Mouse (Mus musculus) left cerebral cortex, postnatal 14 days (tissue): ENCODE measurements around the gene Zfp354b. TPM values are rescaled to one million over a fixed set of nuclear protein-coding genes. Genes with fewer than 3 reads are reported as not detected.

Experiments used
- DNase-seq, 2 experiments: peaks; one replicate each; pipeline ENCODE4 v3.0.0; 2021 to 2022; ENCODE audit warnings: low spot score in 2 of 2, mixed read lengths in 1 of 2
- intact Hi-C: fragments of 180-260 bp; cut with DNase I; formaldehyde crosslinking; loops from one replicate; pipeline ENCODE4 v1.15.1; 2025
- long read RNA-seq, 2 experiments: library from polyadenylated mRNA; stranded (forward); transcript quantifications; one replicate each; pipeline ENCODE4 v2.0.0; 2021
- total RNA-seq, 2 experiments: library from RNA; stranded (reverse); gene quantifications; 2 replicates each; pipeline ENCODE4 v1.2.3; 2021

Zfp354b gene
- 1 to 10 TPM; 3.8 to 4.0 TPM for total RNA-seq
- long read RNA-seq, experiment 1, partial matches to known transcripts: 2 of 4 reads
- long read RNA-seq, experiment 1, other reads (novel, unspliced or antisense): 2 of 4 reads
- long read RNA-seq, experiment 2, partial matches to known transcripts: 1 of 2 reads
- long read RNA-seq, experiment 2, other reads (novel, unspliced or antisense): 0 of 2 reads

DNA sequence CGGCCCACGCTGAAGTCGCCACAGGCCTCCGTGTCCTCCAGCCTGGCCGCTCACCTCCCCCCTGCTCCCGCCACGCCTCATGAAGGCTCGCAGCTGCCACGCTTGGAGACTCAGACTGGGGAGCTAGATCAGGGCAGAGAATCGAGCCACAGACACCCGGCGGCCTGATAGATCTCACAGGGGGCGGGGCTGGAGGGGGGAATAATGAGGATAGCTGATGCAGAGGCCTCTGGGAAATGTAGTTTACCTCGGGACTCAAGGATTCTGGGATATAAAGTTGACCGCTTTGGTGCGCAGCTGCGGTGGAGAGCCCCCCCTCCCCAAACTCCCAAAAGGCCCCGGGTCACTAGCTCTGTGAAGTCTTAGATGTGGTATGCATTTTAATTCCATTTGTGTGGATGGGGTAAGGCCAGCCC is at the start of gene Zfp354b:
Gene Zfp354b, minus strand, starts transcription at position 183 of the 416 bp plus-strand sequence.
- DNase-seq: peak; percentile 85 to 91
- intact Hi-C loops: loop anchor here (1.0 kb wide), 1 partner anchor 43 kb away; no protein-coding TSS in a partner anchor

DNA sequence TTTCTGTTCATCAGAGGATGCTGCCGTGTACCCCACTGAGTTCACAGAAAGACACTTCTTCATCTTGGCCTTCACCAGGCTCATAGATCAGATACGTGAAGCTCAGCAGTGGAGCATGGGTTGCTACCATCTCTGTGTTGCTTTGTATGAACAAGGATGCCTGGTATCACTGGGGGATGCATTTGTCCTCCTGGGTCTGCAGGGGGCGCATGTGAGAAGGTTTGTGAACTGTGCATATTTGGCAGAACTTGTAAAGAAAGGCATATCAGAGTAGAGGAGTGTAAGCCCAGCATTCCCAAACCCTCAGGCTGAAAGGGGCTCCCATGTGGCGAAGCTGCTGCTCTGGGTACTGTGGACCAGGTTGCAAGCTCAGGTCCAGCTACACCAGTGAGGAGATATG is 45.8 kb upstream of the Zfp354b start:
- intact Hi-C loops: no loop called here
- DNase-seq: no peak

DNA sequence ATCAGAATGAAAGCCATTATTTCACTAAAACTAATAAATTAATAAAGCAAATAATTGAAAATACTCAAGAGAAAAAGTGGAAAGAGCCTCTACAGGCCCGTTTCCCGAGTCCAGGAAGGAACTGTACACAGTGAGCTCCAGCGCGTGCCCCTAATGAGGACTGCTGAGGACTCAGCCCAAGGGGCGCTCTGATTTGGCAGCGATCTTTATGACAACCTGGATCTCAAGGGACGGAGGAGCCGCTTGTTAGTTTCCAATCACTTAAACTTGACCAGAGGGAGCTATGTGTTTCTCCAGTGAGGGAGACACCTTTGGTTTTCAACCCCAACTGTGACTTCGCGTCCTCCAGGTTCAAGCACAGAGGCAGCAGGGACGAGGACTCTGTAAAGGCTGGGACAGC is 34.8 kb upstream of the Zfp354b start, which contains the start of gene Olfr1378:
Gene Olfr1378, plus strand, starts transcription at position 301 of the 400 bp plus-strand sequence.
- no peak for DNase-seq
- intact Hi-C loops: no loop called here

DNA sequence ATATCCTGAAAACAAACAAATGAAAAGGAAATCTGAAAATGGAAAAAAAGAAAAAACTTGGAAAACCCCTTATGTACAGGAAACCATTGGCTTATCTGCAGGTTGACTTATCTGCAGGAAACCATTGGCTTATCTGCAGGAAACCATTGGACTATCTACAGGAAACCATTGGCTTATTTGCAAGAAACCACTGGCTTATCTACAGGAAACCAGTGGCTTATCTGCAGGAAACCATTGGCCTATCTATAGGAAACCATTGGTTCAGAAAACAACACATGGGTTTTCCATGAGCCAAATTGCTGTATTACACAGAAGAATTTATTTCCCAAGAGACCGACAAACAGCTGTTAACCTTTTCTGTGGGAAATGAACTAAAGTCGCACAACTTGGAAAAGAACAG is 33.5 kb upstream of the Zfp354b start:
- intact Hi-C loops: no loop called here
- no peak for DNase-seq

DNA sequence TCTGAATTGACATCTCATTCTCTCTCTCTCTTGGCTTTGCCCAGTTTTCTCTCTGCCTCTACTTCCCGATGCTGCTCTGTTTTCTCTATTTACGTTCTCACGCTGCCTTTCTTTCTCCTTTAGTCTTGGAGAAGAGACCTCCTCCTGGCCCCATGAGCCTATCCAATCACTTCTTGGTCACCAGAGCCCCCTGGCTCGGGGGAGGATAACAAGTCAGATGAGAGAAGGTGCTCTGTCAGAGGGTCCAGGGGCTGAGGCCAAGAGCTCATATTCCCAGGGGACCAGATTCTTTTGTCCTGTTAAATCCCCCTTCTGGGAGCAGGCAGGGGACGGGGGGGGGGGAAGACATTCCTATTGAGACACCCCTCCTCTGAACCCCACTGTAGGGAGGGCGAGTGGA is 22.2 kb upstream of the Zfp354b start, which contains the start of gene Prop1:
Gene Prop1, minus strand, starts transcription at position 101 of the 400 bp plus-strand sequence.
- DNase-seq: no peak
- intact Hi-C loops: no loop called here

DNA sequence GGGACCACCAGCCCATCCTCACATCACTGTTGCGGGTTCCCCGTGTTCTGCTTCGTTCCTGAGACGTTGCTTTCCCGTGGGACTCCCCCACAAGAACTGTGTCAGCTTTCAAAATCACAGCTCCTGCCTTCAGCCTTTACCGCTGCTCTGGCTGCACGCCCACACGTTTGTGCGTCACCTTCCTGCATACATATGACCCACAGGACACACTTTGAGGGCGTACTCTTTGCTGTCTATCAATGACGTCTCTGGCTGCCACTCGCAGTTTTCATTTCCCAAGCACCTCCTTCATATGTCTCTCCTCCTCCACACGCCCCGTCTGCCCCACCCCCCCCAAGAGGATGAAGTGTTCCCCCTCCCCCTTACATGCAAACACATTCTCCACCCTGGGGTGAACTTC is 20.9 kb upstream of the Zfp354b start:
- intact Hi-C loops: no loop called here
- peak; percentile 26 to 39 for DNase-seq

DNA sequence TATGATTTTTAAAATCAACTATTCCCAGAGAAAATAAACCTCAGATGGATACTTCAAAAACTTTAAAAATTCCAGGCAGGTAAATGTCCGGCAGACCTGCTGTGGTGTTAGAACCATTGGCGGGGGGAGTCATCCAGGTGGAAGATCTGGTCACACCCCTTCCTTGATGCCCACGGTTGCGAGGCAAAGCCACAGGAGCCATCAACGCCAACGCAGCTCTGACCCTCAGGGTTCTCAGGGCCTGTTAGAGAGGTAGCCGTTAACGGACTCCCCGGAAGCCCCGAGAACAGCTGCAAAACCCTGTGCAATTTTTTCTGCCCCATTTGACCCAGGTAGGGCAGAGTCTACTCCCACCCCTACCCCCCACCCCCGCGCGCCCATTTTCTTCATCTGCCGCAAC is 12.1 kb upstream of the Zfp354b start, which contains the start of gene 4933414I15Rik:
Gene 4933414I15Rik, minus strand, starts transcription at position 260 of the 400 bp plus-strand sequence.
- intact Hi-C loops: loop anchor here (5.0 kb wide), 1 partner anchor 89 kb away; no protein-coding TSS in a partner anchor
- DNase-seq: no peak

DNA sequence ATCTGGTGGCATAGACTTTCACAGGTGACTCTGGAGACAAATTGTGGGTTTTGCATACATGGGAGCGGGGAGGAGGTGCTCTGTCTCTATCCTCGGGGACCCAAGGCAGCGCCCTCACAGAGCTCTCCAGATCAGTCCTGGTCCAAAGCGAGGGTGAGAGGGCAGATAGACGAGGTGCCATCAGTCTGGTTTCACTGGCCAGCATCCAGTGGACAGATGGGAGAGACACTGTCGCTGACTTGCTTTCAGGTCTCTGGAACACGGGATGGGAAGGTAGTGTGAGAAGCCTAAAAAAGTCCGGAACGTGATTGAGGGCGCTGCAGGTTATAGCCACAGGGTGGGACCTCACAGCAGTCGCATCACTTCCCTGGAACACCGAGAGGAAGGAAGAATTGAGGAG is 11.0 kb upstream of the Zfp354b start:
- intact Hi-C loops: loop anchor here (5.0 kb wide), 1 partner anchor 90 kb away; no protein-coding TSS in a partner anchor
- DNase-seq: no peak

DNA sequence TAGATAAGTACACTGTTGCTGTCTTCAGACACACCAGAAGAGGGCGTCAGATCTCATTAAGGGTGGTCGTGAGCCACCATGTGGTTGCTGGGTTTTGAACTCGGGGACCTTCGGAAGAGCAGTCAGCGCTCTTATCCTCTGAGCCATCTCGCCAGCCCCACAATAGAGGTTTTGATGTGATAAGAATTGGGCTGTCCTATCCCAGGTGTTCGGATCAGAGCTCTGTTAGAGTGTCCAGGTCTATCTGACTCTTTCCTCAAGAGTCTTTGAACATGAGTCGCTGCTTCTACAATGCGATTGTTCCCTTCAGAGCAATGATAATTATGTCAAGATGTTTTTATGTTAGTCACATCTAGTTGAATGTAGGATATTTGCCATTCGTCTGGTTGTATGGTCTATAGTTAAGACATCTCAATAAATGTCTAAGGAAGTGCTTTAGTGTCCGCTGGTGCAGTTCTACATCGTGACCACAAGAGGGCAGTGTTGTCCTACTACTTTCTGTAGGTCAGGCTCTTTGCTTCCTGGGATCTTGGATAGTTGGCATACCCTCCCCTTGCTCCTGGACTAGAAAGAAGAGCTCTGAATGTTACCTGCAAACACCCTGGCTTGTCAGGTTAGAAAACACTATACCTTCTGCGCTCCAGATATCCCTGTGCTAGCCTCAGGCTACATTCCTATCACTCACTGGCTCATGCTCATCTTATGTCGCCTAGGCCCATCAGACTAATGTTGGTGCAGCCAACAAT is 8.4 kb upstream of the Zfp354b start:
- DNase-seq: peak in 1 of 2 experiments; percentile 39

DNA sequence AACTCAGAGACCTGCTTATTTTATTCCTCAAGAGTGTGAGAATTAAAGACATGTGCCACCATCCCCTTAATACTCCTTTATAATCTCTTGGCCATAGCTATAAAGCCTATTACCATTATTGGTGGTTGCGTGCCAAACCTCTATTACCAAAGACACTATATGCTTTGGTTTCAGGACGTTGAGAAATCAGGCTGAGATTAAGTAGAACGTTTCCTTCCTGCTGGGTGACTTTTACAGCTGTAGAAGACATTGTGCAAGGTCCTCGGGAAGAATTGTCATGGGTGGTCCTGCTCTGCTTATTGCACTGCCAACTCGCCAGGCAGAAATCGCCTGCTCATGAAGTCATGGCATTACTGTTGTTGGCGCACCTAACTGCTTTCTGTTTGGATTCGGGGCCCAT is 7.0 kb upstream of the Zfp354b start:
- intact Hi-C loops: loop anchor here (5.0 kb wide), 1 partner anchor 329 kb away; no protein-coding TSS in a partner anchor

More for the DNA sequence above, 8.4 kb upstream of the Zfp354b start:
- intact Hi-C loops: loop anchor here (5.0 kb wide), 2 partner anchors 93 to 328 kb away; no protein-coding TSS in a partner anchor

DNA sequence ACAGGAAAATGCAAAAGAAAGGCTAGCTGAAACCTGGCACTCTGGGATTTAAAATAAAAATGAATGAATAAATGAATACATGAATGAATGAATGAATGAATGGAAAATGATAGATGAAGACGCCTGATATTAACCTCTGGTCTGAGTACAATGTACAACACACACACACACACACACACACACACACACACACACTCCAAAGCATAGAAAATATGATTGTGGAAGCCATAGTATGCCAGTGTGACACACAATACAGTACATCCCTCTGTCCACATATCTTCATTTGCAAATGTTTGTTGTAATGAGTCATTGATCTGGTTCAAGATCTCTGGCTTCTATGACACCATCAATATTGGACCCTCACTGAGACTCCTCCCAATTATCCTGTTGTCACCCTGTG is 607 bp upstream of the Zfp354b start:
- intact Hi-C loops: no loop called here

More for the DNA sequence above, 7.0 kb upstream of the Zfp354b start:
- DNase-seq: no peak

DNA sequence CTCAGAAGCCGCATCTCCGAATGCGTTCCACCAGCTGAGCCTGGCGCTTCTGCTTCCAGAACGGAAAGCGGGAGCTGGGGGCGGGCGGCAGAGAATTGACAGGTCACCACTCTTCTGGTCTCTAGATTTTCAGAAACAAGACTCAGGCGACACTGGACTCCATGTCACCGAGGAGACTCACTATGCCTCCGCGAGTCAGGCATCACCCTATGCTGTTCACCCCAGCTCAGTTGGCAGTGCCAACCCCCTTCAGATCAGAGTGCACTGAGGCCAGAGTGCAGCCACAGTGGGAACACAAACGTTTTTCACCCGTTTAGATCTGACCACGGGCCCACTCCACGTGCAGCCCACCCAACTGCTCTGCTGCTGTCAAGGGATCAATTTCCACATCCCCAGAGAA is 412 bp downstream of the Zfp354b start:
- DNase-seq: no peak
- intact Hi-C loops: loop anchor here (1.0 kb wide), 1 partner anchor 43 kb away; no protein-coding TSS in a partner anchor

More for the DNA sequence above, 607 bp upstream of the Zfp354b start:
- no peak for DNase-seq

DNA sequence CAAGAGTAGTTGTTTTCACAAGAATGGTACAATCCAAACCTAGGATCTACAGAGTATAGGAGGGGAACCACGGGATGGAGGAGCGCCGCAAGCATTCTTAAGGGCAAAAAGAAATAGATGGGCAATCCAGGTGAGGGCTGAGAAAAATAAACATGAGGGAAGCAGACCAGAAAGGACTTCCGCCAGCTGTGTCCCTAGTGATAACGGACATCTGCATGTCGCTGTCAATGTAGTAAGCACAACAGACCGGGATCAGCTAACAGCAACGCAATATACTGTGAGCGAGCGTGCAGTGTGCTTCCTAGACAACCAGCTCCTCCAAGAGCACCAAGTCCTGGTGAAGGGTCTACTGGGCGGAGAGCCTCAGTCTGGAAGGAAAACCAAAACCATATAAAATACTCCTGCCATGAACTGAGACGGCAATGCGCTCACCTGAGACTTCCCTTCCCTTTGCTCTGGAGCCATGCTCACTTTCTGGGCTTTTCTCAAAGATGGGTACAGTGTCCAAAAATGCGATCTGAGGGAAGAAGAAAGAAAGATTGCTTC is 891 bp downstream of the Zfp354b start:
- intact Hi-C loops: loop anchor here (1.0 kb wide), 1 partner anchor 42 kb away; no protein-coding TSS in a partner anchor
- no peak for DNase-seq

DNA sequence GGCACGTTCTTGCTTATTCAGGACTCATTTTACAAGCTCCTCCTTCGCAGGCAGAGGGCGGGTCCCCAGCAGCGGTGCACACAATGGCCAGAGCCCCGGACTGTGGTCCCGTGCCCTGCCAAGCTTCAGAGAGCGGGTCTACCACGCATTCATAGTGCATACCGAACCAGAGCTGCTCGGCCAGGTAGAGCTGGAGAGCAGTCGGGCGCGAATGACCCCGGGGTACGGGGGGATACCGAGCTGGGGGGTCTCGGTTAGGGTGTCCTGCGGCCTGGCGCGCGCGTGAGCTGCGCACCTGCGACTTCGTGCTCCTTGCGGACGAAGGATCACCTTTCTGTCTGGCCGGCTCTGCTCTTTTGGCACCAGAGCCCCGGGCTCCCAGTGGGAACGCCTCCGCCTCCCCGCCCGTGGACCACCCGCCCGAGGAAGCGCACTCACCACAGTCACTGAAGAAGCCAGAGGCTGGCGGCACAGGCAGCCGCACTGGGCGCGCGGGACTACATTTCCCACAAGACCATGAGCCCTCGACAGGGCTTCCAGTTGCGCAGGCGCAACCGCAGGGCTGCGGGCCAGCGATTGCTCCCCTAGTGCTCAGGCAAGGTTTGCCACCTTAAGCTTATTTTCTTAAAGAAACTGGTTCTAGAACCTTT is 15.6 kb downstream of the Zfp354b start, which contains the start of gene Zfp2:
Gene Zfp2, minus strand, starts transcription at position 495 of the 650 bp plus-strand sequence.
- DNase-seq: peak; percentile 95 to 96
- intact Hi-C loops: no loop called here

DNA sequence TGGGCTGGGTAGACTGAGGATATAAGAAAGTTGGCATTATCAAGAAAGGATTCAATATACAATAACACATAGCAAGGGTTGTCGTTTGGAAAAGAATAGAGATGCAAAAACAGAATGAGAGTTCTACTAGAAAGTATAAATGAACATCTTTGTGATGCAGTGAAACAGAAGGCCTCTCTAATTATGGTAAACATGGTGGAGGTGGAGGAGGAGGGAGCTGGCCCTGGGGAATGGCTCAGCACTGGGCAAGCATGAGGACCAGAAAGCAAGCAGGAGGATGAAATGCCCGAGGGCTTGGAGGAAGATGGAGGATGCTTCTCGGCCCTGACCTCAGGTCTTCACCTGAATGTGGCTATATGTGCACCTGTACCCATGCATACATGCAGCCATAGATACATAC is 17.0 kb downstream of the Zfp354b start:
- no peak for DNase-seq
- intact Hi-C loops: no loop called here

DNA sequence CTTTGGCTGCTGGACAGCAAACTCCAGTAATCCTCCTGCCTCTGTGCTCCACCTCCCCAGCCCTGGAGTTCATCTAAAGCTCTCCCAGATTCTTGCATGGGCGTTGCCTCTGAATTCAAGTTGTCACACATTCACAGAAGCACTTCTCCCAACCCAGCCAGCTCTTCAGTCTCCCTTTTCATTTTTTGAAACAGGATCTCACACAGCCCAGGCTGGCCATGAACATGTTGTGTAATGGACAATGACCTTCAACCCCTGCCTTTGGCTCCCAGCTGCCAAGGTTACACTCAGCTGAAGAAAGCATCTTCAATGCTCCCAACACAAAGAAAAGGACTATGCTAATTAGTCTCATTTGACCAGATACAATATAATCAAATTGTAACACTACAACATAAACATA is 18.1 kb downstream of the Zfp354b start:
- intact Hi-C loops: loop anchor here (2.0 kb wide), 1 partner anchor 26 kb away; the partner anchor contains the start of gene Zfp454
- DNase-seq: no peak

DNA sequence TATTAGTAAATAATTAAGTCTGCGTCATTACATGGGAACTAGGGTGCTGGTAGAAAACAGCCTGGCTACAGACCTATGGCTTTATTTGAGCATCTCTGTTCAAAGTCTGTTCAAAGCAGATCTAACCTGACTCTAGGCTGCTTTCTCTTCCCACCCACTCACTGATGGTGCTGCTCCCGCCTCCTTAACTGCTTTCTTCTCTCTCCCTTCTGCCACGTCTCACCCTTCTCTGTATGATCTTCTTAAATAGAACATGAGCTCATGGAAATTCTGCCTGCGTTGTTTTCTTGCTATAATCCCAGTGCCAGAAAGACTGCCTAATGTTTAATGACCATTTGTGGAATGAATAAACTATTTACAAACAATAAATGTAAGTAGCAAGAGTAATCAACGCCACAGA is 23.3 kb downstream of the Zfp354b start:
- intact Hi-C loops: no loop called here
- DNase-seq: peak; percentile 32 to 55

DNA sequence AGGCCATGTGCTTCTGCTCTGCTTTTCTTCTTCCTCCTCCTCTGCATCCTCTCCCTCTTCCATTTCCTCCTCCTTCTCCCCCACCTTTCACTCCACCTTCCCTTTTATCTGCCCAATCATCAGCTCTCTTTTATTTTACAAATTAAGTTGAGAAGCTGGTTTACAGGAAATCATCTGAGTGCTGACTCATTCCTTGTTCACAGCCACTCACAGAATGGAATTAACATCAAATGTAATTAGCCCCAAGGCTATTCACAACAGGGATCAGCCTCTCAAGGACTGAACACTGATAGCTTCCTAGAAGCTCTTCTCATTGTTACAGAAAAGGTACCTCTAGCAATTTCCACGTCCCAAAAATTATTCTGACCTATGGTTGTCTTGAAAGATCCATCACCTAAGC is 34.1 kb downstream of the Zfp354b start:
- intact Hi-C loops: no loop called here
- no peak for DNase-seq

DNA sequence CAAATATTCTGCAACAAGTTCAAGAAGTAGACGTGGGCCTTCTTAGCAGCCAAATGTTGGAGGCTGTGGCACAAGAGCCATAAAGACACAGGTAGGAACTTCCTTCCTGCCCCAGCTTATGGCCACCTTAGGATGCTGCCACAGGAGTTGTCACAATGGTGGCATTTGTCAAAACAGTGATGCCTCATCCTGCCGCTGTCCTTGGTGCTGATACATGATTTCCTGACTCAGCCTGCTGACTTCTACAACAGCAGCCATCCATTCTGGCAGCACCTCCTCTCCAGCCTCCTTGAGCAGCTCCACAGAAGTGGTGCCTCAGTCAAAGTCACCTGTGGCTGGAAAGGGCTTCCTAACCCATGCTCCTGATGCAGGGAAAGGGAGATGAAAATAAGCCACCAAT is 39.0 kb downstream of the Zfp354b start:
- intact Hi-C loops: no loop called here
- no peak for DNase-seq
